Mouse (Mus musculus) spleen, postnatal 36 days (tissue): ENCODE measurements at regions not wholly inside any gene's neighbourhood (a gene's known extent, or its start where the extent isn't known, plus 50 kb on each side); places are given as distances from the start of the nearest gene placed in this dataset.
A peak's percentile ranks its signal among the peaks of the same experiment; 100 is the strongest.
"Not testable (repeated sequence)": the region's sequence is repeated elsewhere in the genome, so short reads cannot be mapped to it uniquely, and the experiment has no call there.

Source experiments
- DNase-seq, 2 experiments: peaks; one replicate each; pipeline ENCODE4 v3.0.0; 2022; ENCODE audit warnings: low spot score in 2 of 2, mixed read lengths in 1 of 2

DNA sequence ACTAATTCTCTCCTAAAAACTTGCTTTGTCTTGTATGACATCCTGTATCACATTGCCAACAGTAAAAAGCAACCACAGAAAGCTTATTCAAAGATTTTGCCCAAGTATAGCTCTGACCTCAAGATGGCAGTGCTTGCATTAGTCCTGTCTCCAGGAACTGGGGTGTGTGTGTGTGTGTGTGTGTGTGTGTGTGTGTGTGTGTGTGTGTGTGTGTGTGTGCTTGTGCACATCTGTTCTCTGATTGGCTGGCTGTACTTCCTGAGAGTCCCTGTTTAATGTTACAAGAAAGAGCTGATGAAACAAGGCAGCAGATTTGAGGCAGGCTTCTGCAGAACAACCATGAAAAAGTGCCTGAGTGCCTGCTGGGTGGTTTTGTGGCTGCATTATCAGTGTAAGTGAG is 639.2 kb upstream of the Olfr1507 start:
- peak in 1 of 2 experiments; percentile 10 for DNase-seq

DNA sequence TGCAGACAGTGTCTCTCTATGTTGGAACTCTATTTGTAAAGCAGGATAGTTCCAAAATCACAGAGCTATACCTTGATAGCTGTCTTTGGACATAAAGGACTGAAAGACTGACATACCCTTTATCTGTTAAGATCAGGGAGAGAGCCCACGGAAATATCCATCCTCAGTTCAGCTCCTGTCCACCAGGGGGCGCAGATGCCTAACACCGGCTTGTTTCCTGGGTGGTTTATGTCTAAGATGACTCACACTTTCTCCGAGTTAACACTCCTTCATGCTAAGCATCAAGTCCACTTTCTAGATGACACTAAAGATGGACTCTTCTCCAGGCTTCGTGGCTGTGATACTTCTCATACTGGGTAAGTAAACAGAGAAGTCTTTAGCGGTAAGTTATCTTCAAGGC is 636.8 kb upstream of the Olfr1507 start:
- DNase-seq, result not testable (repeated sequence)

DNA sequence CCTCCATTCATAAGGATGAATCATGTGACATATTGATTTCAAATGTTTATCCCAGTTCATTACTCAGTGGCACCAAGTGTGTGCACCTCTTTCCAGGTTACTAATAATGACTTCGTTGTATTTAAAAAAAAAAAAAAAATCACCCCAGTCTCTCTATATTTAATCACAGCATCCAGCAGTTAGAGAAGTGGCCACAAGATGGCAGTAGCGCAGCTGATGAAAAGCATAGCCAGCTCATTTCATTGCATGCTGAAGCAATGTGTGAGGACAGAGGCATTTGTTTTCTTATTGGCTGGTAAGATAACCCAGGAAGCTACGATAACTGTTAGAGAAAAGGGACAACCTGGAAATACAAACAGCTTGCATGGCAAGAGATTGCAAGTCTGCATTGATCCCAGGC is 626.2 kb upstream of the Olfr1507 start:
- not testable (repeated sequence) for DNase-seq

DNA sequence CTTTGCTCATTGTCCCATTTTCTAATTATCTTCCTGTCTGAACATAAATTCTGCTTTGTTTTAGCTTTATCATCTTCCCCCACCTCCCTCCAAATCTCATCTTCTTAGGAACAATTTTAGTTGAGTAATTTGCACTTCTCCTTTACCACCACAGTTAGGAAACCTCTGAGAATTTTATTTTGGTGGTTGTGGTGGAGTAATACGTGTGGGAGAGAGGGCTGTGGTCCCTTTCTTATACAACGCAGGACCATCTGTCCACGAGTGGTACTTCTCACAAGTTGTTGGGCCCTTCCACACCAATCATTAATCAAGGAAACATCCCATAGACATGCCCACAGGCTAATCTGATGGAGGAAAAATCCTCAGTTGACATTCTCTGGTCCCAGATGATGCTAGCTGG is 614.2 kb upstream of the Olfr1507 start:
- not testable (repeated sequence) for DNase-seq

DNA sequence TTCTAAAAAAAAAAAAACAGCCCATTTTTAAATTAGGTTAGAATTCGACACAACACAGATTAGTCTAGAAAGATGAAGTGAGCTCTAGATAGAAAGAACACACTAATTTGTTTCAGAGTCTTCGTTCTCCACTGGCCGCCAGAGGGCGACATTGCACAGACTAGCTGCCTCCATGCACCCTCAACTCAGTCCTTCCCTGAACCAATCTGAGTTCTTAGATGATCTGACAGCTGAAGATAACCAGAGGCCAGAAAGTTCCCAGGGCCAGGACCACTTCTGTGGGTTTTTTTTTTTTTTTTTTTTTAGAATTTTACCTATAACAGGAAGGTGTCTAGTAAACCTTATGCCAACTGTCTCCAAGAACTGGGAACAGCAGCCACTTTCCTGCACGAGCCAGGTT is 605.8 kb upstream of the Olfr1507 start:
- not testable (repeated sequence) for DNase-seq

DNA sequence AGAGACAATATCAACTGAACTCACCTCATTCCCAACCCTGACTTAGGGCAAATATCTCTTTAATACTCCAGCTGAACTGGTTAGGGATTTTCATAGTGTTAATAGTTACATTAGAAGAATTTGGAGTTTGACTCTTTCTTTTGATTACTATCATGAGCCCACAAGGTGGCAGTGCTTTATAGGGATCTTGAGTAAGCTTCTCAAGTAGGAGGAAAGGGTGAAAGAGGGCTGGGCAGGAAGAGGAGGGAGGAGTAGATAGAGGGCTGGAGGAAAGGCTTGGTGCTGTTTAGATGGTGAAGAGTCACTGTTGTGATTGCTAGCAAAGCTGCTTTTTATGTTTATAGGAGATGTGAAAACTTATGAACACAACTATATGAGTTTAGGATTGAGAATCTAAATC is 595.4 kb upstream of the Olfr1507 start:
- DNase-seq, result not testable (repeated sequence)

DNA sequence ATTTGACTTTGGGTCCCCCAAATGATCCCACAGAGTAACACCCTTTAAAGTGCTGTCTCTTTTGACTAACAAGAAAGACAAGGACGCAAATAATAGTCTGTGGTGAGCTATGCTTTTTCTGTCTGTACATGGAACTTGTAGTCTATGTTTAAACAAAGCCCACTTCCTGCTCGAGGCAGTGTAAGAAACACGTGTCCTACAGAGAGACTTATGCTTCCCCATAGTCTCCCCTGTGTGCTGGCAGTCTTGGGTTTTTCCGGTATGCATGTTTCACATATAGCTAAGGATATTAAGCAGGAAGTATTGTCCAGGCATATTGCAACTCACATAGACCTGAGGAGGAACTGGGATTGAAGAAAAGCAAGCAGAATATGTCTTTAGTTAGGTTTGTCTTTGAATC is 586.3 kb upstream of the Olfr1507 start:
- not testable (repeated sequence) for DNase-seq

DNA sequence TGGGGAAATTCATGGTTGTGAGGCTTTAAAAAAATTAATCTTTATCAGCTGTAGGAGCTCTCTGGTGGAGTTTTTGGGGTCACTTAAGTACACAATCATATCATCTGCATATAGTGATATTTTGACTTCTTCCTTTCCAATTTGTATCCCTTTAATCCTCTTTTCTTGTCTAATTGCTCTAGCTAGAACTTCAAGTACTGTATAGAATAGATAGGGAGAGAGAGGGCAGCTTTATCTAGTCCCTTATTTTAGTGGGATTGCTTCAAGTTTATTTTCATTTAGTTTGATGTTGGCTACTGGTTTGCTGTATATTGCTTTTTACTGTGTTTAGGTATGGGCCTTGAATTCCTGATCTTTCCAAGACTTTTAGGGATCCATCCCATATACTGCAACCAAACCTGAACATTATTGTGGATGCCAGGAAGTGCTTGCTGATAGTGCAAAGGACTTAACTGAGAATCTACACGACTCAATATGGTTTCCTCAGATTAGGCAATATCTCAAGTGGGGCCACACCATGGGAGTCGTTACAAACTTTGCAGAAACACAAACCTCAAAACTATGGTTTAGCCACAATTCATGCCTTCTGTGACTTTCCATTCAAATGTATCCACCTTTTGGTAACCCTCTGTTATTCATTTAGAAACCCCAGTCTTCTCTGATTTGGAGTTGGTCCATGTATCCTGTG is 585.6 kb upstream of the Olfr1507 start:
- not testable (repeated sequence) for DNase-seq

DNA sequence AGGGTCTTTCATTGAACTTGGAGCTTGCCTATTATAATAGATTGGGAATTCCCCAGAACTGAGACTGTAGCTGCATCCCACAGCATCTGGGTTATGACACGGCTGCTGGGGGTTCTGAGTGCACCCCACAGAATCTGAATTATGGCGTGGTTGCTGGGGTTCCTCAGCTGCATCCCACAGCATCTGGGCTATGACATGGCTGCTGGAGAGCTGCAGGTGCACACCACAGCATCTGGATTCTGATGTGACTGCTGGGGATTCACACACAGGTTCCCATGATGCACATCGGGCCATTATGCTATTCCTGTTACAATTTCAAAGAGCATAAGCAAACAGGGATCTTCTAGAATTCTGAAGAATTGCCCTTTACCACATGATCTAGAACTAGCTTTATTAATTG is 585.0 kb upstream of the Olfr1507 start:
- DNase-seq, result not testable (repeated sequence)

DNA sequence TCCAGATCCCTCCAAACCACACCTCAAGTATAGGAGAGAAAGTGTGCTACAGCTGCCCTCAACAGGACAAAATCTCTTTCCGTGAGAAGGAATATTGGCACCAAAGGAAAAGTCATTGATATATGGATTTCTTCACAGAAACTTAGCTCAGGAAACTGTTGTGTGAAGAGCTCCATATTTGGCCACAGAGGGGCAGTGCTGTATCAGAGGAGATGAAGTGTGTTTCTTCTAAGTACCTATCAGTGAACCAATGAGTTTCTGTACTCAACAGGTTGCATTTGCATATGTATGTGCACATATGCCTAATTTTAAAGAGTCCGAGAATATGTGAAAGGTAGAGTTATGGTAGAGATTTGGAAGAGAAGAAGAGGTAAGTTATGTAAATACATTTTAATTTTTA is 580.4 kb upstream of the Olfr1507 start:
- not testable (repeated sequence) for DNase-seq

DNA sequence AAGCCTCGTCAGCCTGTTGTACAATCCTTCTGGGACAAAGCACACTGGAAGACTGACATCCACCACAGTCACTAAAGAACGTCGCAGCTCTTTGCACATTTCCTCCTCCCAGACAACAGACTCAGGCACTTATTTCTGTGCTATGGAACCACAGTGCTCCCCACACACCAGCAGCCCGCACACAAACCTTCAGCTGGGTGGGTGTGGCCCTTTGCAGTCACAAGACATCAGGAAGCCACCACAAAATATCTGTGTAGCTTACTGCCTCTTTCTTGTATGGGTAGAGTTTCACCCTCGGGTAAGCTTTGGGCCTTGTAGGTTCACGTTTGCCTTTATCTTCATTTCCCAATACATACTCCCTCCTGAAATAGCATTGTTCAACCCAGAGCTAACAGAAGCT is 577.6 kb upstream of the Olfr1507 start:
- DNase-seq, result peak; percentile 2 to 6

DNA sequence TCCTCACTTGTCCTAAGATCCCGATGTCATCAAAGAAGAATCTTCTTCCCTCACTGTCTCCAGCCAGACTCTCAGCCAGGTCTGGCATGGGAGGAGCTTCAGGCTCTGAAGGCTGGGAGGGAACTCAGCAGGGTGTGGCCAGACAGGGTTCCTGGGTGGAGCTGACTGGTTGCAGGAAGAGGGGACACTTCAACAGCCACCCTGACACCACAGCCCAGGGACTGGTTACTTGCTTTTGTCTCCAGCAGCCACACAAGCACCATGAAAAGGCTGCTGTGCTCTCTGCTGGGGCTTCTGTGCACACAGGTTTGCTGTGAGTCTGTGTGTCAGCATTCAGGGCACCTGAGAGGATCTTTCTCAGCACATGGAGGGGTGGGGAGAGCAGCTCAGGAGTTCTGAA is 577.0 kb upstream of the Olfr1507 start:
- peak in 1 of 2 experiments; percentile 4 for DNase-seq

DNA sequence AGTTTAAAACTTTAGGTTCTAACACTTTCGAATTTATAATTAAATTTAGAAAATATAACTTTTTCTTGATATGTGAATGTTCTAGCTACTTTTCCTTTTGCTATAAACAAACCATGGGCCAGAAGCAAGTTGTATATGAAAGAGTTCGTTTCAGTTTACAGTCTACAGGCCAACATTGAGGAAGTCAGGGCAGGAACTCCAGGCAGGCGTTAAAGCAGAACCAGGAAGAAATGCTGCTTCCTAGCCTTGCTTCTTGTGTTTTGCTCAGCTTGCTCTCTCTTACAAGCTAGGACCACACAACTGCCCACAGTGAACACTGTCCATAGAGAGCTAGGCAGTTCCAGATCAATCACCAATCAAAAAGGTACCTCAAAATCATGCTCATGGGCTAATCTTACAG is 558.9 kb upstream of the Olfr1507 start:
- DNase-seq, result not testable (repeated sequence)

DNA sequence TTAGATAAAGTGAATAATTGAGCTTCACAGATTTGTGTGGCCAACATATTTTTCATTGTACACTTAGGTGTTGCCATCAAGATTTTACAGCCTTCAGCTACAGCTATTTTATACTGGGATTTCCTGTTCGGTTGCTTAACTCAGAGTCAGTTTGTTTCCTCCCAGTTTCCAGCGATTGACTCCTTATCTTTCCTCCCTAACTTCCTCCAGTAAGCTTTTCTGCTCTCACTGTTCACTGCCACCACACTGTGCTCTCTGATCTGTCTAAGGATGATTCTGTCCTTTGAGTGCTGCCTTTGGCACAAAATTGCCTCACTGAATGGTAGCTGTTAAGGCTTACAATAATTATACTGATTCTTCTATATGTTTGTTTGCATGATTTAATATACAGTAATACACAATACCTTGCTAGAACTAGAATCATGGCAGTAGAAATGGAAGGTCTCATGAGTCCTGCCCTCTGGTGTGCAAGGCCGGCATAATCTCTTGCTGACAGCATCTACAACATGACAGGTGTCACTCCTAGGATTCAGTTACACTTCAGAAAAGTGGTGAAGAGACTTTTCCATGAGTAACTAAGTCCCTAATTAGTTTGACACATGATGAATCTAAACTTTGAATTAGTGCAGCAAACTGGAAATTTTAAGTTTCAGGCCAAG is 558.0 kb upstream of the Olfr1507 start:
- DNase-seq, result not testable (repeated sequence)

DNA sequence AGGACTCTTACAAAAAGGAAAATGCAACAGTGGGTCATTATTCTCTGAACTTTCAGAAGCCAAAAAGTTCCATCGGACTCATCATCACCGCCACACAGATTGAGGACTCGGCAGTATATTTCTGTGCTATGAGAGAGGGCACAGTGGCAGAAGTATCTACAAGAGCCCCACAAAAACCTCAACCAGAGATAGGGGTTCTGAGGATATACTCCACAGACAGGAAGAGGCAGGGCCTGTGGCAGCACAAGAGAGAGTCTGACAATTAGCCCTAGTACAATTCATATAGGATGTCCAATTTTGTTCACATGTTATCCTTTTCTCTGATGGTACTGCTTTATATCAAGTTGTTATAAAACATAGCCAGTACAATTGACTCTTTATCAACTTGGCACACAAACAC is 552.1 kb upstream of the Olfr1507 start:
- not testable (repeated sequence) for DNase-seq

DNA sequence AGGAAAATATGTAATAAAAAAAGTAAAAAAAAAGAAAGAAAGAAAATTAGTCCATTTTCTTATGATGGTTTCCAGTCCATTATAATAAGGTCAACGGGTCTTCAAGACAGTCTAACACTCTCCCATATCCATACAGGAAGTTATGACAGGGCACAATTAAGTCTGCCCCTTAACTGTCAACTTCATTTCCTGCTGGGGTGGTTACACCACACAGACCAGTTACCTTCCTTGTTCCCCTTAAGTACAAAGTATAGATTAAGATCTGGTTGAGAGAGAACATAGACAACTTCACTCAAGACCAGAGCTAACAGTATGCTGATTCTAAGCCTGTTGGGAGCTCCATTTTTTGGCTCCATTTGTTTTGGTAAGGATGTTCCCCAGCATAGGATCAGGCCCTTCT is 551.4 kb upstream of the Olfr1507 start:
- not testable (repeated sequence) for DNase-seq

DNA sequence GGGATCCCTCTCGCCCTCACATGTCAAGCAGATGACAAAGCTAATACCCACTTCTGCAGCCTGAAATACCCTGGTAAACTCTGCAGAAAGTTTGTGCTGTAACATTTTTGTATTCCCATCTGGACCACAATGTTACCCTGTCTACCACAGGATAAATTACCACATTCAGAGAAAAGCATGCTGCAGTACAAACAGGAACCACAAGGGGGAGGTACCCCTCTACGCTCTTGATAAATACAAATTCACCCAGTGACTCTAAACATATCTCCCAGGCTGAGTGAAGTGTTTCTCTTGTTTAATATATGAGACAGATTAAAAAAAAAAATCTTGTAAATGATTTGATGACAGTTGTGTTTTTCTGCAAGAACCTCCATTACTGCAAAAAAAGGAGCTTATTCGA is 549.8 kb upstream of the Olfr1507 start:
- not testable (repeated sequence) for DNase-seq

DNA sequence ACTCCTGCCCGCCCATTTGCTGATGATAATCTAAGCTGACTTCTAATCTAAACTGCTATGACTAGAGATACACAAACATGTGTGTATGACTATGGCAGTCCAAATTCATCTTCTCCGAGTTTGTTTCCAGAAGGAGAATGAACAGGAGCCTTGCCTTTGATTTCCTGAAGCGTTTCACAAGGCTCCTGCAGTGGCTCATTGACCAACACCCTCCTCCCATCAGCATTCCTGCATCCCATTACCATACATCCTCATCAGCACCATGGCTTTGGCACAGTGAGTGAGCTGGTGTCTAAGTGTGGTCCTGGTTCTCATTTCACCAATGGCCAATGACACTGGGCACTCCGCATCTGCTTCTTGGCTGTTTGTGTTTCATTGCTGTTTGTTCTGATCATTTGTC is 548.6 kb upstream of the Olfr1507 start:
- DNase-seq, result not testable (repeated sequence)

DNA sequence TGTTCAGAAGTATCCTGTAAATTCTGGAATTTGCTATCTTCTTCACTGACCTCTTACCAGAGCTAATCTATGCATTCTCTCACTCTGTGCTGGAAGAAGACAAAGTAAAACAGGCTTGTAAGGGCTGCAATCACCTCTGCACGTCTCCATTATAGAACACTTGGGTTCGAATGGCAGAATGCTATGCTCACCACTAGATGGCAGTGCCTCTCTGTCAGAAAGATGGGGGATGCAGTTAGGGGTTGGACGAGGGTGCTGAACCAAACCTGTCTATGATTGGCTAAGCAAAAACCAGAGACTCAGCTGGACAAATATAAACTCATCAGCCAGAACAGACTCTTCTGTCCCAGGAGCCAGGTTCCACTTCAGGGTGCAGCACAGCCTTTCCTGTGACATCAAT is 546.5 kb upstream of the Olfr1507 start:
- not testable (repeated sequence) for DNase-seq

DNA sequence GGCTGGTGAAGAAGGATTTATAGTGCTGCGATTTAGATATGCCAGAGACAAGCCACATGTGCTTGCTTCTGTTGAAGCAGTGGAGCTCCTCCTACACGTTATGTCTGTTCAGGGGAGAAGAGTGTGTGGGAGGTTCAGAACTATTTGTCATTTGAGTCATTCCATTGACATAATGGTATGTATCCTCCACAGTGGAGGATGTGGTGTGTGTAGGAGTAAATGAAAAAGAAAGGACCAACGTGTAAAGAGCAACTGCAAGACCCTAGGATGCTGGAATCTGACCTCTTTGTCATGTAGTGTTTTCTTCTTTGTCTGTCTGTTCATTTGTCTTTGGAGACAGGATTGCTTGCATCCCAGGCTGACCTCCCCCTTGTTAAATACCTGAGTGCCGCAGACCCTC is 543.9 kb upstream of the Olfr1507 start:
- DNase-seq, result not testable (repeated sequence)

DNA sequence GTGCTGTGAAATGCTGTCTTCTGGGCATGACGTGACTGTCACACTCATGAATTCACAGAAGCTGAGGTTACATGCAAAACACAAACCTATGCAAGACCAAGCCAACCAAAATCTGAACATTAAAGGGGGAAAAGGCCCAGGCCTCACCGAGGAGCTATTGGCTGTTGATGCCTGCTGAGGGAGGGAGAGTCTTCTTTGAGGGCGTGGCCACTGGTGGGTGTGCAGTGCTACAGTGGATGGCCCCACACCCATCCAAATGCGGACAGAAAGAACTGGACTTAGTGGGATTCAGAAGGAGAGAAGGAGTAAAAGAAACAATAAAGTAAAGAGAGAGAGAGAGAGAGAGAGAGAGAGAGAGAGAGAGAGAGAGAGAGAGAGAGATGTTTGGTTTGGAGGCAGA is 539.4 kb upstream of the Olfr1507 start:
- DNase-seq, result not testable (repeated sequence)

DNA sequence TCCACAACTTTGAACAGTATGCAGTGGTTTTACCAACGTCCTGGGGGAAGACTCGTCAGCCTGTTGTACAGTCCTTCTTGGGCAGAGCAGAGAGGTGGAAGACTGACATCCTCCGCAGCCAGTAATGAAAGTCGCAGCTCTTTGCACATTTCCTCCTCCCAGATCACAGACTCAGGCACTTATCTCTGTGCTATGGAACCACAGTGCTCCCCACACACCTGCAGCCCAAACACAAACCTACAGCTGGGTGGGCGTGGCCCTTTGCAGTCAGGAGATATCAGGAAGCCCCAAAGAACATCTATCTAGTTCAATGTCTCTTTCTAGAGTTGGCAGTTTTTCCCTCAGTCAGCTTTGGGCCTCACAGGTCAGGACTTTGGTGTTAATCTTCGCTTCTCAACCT is 537.7 kb upstream of the Olfr1507 start:
- DNase-seq, result peak in 1 of 2 experiments; percentile 2

DNA sequence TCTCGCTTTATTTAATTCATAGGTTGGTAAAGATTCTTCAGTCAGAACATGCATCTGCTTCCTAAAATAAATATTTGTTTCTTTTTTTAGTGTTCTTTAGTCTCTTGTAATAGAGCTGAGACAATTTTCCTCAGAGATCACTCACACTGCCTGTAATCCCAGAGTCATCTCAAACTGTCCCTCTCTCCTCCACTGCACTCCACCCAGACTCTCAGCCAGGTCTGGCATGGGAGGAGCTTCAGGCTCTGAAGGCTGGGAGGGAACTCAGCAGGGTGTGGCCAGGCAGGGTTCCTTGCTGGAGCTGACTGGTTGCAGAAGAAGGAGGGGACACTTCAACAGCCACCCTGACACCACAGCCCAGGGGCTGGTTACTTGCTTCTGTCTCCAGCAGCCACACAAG is 536.9 kb upstream of the Olfr1507 start:
- not testable (repeated sequence) for DNase-seq
